Mouse (Mus musculus): ENCODE results near the gene Chd6. TPM values are rescaled to one million over a fixed set of nuclear protein-coding genes. Genes with fewer than 3 reads are reported as not detected.
"Not testable (repeated sequence)": the region's sequence is repeated elsewhere in the genome, so short reads cannot be mapped to it uniquely, and the experiment has no call there.

Chd6 gene
- polyA plus RNA-seq, 2 experiments from 2014 or later: 22.1 to 25.2 TPM

DNA sequence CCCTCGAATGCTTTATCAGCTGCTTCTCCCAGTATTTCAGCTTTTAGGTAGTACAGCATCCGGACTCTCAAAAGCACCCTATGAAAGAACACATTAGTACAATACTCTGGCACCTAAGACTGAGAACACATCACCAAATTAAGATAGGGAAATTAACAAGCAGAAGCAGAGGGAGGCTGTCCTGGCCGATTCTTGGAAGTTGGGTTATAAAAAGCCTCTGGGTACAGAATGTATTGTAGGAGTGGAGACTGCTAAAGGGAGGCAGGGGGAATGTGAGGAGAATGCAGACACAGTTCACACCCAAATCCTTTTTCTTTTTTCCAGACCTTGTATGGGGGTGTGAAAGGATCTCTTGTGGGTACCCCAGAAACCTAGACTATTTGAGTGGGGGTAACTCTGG lies 126.2 kb downstream of the Chd6 start:
- no peak for ATAC-seq

DNA sequence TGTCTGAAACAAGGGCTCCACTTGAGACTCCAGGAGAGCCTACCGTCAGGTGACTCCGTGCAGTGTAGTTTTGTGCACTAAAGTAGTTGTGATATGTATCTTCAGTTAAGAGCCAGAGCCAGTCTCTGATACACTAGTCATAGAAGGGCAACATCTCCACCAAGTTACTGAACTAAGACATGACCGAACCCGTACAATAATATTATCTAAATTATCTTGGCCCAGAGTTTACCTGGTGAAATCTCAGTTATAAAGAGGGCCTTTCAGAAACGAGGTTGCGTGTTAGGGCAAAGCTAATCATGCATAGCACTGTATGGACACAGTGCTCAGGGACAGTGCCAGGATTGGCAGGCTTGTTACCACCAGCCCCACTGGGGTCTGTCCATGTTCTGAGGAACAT lies 127.1 kb downstream of the Chd6 start:
- no peak for ATAC-seq

DNA sequence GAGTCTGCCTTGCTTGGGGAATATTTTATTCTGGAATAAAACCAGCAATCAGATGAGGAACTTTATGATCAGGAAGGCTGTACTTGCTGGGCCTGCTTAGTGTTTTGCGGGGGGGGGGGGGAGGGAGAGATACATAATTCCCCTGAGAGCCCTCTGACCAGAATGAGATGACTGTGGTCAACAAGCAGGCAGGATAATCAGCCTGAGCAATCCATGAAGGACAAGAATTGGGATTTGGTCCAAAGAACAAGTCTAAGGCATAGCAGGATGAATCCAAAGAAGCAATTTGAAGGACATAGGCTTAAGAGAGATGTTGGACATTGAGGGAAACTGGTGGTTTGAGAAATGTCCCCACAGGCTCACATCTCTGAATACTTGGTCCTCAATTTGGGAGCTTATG lies 130.2 kb downstream of the Chd6 start:
- ATAC-seq: no peak

DNA sequence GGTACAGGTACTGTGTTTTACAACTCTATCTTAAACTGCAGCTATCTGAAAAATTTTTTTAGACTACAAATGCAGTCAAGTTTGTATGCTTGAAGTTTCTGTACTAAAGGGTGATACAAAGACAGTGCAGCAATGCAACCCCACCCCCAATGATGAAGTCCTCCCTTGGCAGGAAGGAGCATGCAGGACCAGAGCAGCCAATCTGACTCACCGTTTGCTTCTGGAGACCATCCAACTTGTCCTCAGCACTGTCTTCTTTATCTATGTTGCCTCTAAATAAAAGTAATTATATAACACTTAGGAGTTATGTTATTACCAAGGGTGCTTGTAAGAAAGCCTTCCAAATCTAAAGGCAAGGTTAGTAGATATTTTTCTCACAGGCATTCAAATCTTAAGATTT lies 131.6 kb downstream of the Chd6 start:
- no peak for ATAC-seq

DNA sequence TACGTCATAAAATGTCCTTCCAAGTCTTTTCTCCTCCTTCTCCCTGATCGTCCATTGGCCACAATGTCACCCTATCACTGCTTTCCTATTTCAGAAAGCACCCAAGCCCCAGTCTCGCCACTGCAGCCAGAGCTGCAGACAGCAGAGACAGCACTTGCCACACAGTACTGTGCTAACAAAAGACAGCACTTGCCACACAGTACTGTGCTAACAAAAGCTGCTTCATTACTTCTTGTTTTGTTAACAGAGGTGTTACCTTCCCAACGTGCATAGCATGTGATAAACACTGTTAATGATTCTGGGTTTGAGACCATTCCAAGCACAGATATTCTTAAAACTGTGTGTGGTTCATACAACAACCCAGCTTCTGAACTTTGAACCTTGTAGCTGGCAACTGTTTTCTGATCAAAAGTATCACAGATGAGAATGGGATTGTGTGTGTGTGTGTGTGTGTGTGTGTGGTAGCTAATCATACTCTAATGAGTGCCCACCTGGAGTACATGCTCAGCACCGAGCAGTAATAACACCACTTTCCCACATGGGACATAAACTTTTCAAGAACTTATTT lies 135.1 kb downstream of the Chd6 start:
- no peak for ATAC-seq

DNA sequence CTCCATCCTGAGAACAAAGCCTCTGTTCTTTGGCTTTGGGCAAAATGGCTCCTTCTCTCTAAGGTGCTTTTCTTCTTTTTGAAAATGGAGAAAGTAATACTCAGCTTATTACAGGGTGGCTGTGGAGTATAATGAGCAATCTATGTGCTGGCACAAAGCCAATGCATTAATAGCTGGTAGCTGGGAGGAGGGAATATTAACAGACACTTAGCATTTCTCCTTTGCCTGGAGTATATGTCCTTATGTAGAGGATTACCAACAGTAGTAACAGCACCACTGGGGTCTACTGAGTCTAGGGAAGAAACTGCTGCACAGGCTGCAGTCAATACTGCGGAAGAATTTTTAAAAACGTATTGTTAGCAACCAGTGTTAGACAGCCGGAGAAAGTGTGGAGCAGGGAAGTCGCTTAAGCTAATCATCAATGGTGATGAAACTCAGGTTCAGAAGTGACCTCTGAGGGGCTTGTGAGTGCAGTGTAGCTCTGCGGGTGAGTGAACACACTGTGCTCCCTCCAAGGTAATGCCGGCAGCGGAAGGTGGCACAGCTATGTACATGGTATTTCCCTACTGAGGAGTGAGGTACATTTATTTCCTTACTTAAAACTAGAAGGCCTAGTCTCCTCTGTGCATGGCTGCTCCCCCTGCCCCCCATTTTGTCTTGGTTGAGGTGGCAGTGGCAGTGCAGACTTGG lies 136.6 kb downstream of the Chd6 start:
- no peak for ATAC-seq

DNA sequence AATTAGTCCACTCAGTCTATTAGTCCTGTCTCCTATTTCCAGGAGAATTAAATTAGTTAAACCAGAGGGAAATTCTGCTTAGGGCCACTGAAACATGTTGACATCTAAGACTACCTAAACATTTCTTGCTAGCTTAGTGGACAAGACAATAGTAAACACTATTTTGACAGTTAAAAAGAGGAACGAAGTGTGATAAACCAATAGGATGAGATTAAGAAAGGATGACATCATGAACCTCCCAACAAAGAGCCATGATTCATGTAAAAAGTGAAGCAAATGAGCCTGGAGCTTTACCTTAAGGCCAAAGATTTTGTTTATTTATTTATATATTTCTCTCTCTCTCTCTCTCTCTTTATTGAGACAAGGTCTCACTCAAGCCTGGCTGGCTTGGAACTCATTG lies 146.7 kb downstream of the Chd6 start:
- no peak for ATAC-seq

DNA sequence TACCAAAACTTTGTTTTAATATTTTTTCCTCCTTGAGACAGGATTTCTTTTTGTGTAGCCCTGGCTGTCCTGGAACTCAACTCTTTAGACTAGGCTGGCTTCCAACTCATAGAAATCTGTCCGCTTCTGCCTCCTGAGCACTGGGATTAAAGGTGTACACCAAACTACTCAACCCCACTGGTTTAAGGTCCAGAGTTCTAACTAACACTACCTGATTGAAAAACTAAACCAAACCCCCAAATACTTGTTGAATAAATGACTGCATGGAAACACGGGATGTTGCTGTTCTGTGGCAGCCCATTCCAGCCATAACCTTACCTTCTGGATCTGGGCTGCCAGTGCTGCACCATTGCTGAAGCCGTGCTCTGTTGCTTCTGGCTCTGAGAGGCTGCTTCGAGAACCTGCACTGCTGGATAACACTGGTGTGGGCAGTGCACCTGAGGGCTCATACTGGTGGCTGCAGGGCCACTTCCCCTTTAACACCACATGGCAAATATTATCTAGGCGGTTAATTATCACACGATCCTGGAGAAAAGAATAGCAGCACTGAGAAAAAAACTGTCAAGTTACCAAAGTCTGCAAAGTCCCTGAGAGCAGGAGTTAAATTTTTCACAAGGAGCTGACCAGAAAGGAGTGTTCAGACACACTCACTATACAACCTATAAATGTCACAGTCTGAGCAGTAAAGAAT lies 147.8 kb downstream of the Chd6 start:
- no peak for ATAC-seq

DNA sequence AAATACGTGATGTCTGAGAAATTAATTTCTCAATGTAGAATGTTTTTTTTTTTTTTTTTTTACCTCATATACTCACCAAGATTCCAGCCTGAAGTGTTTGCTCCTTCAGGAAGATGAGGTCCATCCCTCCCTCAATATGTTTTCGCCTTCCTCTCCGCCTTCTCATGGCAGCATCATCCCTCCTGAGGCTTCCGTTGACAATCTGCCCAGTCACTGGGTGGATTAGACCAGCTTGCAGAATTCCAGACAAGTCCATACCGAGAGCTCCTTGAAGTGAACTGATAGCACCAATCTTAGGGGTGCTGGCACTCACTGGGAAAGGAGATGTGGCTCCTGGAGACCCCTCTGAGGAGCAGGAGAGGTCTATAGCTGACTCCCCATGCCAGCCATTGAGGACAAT lies 149.0 kb downstream of the Chd6 start:
- no peak for ATAC-seq

DNA sequence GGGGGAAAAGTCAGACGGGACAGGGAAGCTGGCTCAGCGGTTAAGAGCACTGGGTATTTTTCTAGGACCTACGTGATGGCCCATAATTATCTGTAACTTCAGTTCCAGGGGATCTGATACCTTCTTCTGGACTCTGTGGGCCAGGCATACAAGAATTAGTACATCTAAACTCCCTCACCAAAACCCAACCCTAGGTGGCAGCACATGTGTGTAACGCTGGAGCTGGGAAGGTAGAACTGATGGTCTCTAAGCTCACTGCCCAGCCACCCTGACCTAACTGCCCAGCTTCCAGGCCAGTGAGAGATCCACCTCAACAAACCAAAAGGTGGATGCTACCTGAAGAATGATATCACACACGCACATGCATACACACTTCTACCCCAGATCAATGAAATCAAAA lies 150.1 kb downstream of the Chd6 start:
- no peak for ATAC-seq

DNA sequence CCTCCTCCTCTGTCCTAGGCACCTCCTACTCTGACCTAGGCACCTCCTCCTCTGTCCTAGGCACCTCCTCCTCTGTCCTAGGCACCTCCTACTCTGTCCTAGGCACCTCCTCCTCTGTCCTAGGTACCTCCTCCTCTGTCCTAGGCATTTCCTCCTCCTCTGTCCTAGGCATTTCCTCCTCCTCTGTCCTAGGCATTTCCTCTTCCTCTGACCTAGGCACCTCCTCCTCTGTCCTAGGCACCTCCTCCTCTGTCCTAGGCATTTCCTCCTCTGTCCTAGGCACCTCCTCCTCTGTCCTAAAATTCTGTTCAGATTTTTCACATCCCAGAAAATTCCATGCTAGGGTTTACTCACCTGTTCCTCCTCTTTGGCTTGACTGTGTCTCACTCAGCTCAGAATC lies 151.1 kb downstream of the Chd6 start:
- not testable (repeated sequence) for ATAC-seq

DNA sequence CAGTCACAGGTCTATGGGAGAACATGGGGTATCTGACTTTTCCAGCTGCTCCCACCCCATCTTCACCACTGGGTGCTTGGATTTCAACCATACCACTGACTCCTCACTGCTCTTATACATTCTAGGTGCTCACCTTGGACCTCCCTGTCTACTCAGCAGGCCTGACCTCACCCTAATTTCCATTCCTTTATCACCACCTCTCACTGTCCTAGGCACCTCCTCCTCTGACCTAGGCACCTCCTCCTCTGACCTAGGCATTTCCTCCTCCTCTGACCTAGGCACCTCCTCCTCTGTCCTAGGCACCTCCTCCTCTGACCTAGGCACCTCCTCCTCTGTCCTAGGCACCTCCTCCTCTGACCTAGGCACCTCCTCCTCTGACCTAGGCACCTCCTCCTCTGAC lies 151.6 kb downstream of the Chd6 start:
- ATAC-seq: not testable (repeated sequence)

DNA sequence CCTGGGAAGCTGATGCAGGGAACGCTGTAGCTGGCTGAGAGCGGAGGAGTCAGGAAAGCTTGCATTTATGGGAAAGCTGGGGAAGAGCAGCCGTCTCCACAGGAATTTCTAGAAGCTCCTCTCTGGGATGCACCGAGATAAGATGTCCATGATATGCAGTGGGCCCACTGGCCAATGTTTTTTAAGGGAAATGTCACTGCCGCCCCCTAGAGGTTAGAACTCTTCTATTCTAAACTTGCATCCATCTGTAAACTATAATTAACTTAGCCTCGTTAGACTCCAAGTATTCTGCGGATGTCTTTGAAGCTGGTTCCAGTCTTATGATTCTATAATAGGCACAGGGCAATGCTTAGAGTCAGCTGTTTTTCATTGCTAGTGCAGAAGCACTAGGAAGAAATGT lies 153.5 kb downstream of the Chd6 start:
- ATAC-seq: no peak

DNA sequence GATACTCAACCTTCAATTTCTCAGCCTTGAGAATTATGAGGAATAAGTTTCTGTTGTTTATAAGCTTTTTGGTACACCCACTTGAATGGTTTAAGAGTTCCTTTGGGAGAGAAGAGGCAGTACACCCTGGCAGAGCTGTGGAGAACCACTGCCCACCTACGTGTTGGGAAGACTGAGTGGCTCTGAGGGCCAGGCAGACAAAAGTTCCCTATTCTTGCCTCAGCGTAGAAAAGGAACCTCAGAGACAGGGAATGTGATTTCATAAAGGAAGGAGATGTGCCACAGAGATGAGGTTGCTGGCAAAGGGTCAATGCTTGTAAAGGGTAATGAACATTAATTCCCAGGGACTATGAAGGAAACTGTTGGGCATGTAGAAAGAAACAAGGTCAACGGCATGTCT lies 154.3 kb downstream of the Chd6 start:
- ATAC-seq: no peak

DNA sequence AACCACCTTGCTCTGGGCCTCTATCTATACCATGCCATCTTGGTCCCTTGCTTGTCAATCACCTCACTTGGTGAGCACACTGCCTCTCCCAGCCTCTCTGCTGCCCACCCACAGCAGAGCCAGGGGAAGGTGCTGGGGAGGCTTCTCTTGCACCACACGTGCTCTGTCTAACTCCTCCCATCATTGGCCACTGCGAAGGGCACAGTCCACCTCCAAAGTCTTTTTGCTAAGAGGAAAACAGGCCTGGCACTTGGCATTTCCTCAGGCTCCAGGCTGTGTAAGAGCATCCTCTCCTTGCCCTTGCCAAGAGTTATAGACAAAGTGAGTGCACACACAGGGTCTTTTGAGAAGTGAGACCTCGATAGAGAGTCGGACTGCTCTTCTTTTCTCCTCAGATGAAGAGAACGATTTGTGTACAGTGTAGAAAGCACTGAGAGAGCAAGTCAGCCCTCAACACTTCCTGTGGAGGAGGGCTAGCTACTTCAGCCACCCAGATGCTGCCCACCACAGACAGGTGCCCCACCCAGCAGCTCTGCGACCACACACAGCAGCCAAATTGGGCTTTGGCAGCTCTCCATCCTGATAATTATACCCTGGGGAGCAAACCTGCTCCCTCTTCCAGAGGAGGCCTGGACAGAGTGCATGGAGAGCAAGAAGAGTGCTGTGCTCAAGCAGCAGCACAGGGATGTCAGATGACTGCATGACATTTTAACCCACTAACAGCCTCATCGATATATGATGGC lies 155.6 kb downstream of the Chd6 start:
- no peak for ATAC-seq

DNA sequence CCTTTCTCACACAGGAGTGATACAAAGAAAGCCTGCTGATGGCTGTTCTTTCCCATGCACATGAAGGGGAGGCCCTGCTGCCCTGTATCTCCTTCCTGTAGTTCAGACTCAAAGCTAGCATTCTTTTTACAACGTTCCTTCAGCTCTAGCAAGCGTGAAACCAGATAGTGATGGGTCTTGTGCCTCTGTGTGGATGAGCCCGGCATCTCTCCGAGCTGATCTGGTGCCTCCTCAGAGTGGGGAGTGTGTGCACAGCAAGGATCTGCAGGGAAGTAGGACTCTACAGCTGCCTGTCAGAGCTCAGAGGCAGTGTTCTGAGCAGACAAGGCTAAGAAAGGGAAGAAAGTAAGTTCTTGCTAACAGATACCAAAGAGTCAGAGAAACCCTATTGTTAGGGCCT lies 157.3 kb downstream of the Chd6 start:
- no peak for ATAC-seq

DNA sequence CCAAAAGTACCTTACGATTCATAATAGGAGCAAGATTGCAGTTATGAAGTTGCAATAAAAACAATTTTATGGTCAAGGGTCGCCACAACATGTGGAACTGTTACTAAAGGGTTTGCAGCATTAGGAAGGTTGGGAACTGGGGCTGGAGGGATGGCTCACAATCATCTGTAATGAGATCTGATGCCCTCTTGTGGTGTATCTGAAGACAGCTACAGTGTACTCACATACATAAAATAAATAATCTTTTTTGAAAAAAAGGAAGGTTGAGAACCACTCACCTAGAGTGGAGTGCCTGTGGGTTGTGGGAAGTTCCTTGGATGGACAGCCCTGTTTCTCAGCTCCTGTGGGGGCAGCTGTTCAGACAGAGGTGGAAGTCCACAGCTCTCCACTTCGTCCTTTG lies 166.4 kb downstream of the Chd6 start:
- ATAC-seq: no peak

DNA sequence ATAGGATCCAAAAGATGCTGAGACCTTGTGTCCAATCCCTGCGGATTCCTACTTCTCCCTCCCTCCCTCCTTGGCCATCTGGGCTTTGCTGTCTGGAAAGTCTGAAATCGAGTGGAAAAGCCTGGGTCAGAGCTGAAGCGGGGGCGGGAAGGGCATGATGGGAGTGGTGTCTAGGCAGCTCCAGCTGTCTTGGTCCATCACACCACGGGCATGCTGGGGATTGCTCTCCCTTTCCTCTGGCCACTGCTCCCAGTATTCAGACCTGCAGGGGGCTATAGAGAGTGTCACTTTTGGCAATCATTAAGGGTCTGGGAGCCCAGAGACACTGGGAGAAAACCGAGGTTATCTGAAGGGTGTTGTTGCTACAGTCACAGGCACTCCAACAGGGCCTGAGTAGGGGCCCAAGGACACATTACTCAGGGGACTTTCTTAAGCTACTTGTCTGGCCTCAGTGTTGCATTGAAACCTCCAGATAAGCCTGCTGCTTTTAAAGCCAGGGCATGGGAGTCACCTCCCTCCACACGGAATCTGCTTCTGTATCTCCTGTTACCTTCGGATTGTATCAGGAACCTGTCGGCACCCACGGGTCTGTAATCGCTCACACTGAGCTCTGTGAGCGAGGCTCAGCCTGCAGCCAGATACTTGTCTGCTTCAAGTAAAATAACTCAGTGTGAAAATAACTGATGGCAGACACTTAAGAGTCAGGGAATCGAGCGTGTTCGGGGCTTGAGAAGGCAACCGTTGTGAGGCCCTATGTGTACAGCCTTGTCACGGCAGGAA lies 167.8 kb downstream of the Chd6 start:
- no peak for ATAC-seq

DNA sequence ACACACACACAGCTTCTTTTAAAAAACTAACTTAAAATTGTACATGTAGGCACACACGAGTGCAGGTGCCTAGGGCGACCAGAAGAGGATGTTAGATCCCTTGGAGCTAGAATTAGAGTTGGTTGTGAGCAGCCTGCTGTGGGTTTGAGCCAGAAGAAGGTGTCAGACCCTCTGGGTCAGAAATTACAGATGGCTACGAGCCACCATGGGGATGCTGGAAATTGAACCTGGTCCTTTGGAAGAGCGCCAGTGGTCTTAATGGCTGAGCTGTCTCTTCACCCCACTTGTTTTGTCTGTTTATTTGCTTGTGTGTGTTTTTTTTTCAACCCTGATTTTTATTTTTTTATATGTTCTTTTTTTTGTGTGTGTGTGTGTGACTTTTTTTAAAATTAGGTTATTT lies 174.4 kb downstream of the Chd6 start:
- no peak for ATAC-seq

DNA sequence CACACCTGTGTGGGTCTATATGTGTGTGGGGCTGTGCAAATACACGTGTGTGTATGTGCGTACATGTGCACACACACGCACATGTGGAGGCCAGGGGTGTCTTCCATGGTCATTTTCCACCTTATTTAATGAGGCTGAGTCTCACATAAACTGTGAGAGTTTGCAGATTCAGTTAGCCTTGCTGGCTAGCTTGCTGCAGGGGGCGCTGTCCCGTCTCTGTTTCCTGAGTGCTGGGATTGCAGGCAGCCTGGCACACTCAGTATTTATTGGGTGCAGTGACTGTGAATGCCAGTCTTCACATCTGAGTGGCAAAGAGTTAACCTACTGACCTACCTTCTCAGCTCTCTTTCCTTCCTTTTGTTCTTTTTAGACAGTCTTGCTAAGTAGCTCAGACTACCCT lies 175.0 kb downstream of the Chd6 start:
- no peak for ATAC-seq

DNA sequence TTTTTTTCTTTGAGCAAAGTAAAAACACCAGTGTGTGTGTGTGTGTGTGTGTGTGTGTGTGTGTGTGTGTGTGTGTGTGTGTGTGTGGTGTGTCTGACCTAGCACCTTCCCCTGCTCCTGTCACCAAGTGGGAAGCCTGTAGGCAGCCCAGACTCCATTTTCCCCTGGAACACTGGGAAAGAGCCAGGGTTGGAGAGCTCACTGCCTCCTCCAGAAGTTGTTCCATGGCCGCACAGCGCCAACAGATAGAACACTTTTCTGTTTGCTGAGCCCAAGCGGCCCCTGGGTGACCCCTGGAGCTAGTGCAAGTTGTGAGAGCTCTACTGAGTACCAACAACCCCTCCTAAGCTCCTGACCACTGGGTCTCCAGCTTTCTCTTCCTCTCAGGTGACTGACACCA lies 175.9 kb downstream of the Chd6 start:
- ATAC-seq: no peak

DNA sequence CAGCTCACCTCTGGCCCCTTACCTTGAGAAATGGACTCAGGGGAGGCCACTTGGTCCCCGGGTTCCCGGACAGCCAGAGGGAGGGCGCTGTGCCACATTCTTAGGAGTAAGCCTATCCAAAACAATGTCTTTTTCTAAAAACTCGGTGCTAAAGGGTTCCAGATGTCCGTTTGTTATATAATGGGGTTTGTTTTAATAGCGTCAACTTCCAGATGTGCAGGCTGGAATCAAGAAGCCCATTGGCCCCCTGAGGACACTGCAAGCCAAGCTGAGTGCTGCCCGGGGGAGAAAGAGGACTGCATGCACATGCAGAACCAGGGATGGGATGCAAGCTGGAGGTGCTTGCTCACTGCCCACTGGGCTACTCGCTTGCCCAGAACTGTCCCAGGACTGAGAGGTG lies 176.6 kb downstream of the Chd6 start:
- no peak for ATAC-seq

DNA sequence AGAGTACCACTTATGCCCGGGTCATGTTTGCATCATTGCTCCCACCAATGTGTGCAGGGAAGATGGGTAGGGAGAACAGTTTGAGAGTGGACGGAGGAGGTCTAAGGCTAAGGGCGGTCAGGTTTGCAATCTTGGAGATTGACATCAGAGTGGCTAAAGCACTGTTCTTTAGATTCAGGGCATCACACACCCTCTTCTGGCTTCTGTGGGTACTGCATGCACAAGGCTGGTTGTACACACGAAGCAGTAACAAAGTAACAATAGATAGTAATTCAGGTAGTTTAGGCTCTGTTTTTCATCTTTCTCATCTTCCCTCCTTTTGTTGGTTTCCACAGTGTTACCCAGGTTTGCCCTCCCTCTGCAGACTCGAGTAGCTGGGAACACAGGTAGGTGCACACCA lies 177.5 kb downstream of the Chd6 start:
- no peak for ATAC-seq

Data from activated CD4-positive, CD25-positive, alpha-beta regulatory T cell, adult 4 months (primary cell).